Mouse (Mus musculus): ENCODE data around the gene Tead3. TPM values are rescaled to one million over a fixed set of nuclear protein-coding genes. Genes with fewer than 3 reads are reported as not detected.
"Not testable (repeated sequence)": the region's sequence is repeated elsewhere in the genome, so short reads cannot be mapped to it uniquely, and the experiment has no call there.

Tead3 gene
- polyA plus RNA-seq, 1 experiment from 2014 or later, result 11.0 TPM

GRCm38 (mm10) chr17:28340578-28340977 lies 10.0 kb downstream of the Tead3 start:
- WGBS, result 67% methylated on average over 7 of the region's 7 CpGs
- Histone ChIP-seq H3K27me3 (no peaks in the 10 kb centered on the region), H3K4me2 (peak overlapping the region; percentile 57), H3K4me3 (replicated peaks) (peak overlapping the region; percentile 14), H3K4me1 (peaks cover 64% of the 10 kb centered on the region), H3K36me3 (peaks cover 47% of the 10 kb centered on the region), H3K9me3 (replicated peaks) (no peaks in the 10 kb centered on the region), H3K27ac (peak overlapping the region; percentile 78), H3K9ac (peak overlapping the region; percentile 38; the same call in 1 of the 2 replicates)
- ATAC-seq (replicated peaks; ENCODE audit: low FRiP score), result no peak

- no peak overlapping the region for H3K4me2 ChIP-seq
- no peaks in the 10 kb centered on the region for H3K27me3 ChIP-seq
- no peak overlapping the region for H3K27ac ChIP-seq
- H3K4me3 ChIP-seq (replicated peaks), result no peak overlapping the region
- peaks cover 61% of the 10 kb centered on the region for H3K4me1 ChIP-seq
- ATAC-seq (replicated peaks; ENCODE audit: low FRiP score), result no peak
- H3K9me3 ChIP-seq (replicated peaks), result no peaks in the 10 kb centered on the region
- H3K36me3 ChIP-seq, result peaks cover 76% of the 10 kb centered on the region
- WGBS, result 92% methylated on average over 7 of the region's 7 CpGs
- H3K9ac ChIP-seq, result no peak overlapping the region
Observed at GRCm38 (mm10) chr17:28337547-28337946, 13.1 kb downstream of the Tead3 start.

DNA sequence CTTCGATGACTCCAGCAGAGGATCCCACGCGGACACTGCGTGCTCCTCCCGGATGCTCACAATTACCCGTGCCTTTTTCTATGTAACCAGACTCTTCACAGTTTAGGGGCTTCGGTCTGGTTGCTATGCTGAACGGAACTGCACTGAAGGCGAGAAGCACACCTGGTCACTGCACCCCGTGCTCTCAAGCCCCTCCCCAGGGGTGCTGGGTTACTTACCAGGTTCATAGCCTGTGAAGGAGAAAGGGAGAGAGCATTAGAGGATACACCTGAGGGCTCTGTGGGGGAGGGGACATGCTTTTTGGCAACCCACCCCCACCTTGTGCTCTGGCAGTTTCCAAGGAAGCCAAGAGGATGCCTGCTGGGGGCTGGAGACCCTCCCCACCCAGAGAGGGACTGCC lies 15.3 kb downstream of the Tead3 start:
- Histone ChIP-seq H3K4me2 (no peak overlapping the region), H3K9me3 (replicated peaks) (no peaks in the 10 kb centered on the region), H3K27ac (no peak overlapping the region), H3K36me3 (peaks cover 92% of the 10 kb centered on the region), H3K27me3 (no peaks in the 10 kb centered on the region), H3K4me3 (replicated peaks) (no peak overlapping the region), H3K4me1 (peaks cover 57% of the 10 kb centered on the region), H3K9ac (no peak overlapping the region)
- WGBS, result 65% methylated on average over 10 of the region's 10 CpGs
- no peak for ATAC-seq (replicated peaks; ENCODE audit: low FRiP score)

DNA sequence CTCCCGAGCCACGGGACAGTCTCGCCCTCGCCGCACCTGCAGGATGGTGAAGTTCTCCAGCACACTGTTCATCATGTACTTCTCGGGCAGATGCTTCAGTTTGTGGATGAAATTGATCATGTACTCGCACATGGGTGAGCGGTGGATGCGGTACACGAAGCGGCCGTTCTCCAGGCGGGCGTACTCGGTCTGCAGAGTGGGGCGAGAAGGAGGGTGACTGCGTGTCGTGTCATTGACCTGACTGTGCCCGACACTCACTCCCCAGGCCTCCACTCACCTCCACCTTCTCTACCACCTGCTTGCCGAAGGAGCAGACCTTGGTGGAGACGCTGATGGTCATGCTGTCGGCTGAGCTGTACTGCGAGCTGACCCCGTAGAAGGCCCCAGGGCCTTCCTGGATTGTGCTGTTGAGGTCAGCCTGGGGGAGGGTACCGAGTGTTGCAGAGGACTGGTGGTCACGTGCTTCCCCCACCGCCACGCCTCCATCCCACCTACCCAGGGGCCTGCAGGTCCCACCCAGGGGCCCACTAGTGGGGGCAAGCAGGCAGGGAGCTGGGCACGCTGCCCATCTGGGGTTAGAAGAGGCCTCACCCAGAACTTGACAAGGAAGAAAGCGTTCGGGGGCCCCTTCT lies 17.6 kb downstream of the Tead3 start:
- Histone ChIP-seq H3K4me3 (replicated peaks) (no peak overlapping the region), H3K36me3 (peaks cover 79% of the 10 kb centered on the region), H3K9me3 (replicated peaks) (no peaks in the 10 kb centered on the region), H3K4me1 (peaks cover 57% of the 10 kb centered on the region), H3K9ac (peak overlapping the region; percentile 17; the same call in 1 of the 2 replicates), H3K27ac (peak overlapping the region; percentile 71), H3K27me3 (no peaks in the 10 kb centered on the region), H3K4me2 (peak overlapping the region; percentile 17; the same call in 1 of the 2 replicates)
- ATAC-seq (replicated peaks; ENCODE audit: low FRiP score), result 0 out of 2 replicates have a peak, but pooled peaks have one; percentile 6
- 42% methylated on average over 31 of the region's 31 CpGs for WGBS

DNA sequence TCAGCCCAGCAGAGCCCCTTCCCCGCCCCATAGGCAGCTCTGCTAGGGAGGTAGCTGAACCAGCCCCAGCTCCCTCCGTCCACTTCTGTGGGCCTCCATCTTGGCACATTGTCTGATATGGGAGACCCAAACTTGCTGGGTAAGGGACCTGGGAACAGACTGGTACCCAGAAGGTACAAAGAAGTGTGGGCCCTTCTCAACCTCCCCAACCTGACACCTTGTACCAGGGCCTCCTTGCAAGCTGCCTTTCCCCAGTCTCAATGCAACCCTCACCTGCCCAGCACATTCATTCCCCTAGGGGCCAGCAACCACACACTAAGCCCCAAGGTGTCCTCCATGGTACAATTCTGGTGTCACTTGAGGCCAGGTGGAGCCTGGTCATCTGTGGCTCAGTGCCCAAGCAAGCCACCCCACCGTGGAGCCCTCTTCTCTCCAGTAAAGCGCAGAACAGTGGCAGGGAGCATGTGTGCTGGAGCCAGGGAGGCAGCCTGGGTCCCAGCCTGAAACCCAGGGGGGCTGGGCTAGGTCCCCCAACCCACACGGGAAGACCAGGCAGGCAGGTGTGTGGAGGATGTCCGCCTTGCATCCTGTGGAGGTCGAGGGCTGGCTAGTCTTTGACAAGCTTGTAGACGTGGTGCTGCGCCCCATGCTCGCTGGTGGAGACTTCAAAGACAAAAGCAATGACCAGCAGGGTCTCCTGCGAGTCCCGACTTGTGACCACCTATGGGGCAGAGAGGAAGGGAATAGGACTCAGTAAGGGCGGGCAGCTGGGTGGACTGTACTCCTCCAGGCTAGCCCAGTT lies 18.3 kb downstream of the Tead3 start:
- peak overlapping the region; percentile 71 for H3K27ac ChIP-seq
- ATAC-seq (replicated peaks; ENCODE audit: low FRiP score), result no peak
- H3K4me3 ChIP-seq (replicated peaks), result no peak overlapping the region
- H3K4me2 ChIP-seq, result no peak overlapping the region
- H3K9me3 ChIP-seq (replicated peaks), result no peaks in the 10 kb centered on the region
- peaks cover 72% of the 10 kb centered on the region for H3K36me3 ChIP-seq
- peaks cover 64% of the 10 kb centered on the region for H3K4me1 ChIP-seq
- 43% methylated on average over 13 of the region's 13 CpGs for WGBS
- H3K9ac ChIP-seq, result no peak overlapping the region
- H3K27me3 ChIP-seq, result no peaks in the 10 kb centered on the region

DNA sequence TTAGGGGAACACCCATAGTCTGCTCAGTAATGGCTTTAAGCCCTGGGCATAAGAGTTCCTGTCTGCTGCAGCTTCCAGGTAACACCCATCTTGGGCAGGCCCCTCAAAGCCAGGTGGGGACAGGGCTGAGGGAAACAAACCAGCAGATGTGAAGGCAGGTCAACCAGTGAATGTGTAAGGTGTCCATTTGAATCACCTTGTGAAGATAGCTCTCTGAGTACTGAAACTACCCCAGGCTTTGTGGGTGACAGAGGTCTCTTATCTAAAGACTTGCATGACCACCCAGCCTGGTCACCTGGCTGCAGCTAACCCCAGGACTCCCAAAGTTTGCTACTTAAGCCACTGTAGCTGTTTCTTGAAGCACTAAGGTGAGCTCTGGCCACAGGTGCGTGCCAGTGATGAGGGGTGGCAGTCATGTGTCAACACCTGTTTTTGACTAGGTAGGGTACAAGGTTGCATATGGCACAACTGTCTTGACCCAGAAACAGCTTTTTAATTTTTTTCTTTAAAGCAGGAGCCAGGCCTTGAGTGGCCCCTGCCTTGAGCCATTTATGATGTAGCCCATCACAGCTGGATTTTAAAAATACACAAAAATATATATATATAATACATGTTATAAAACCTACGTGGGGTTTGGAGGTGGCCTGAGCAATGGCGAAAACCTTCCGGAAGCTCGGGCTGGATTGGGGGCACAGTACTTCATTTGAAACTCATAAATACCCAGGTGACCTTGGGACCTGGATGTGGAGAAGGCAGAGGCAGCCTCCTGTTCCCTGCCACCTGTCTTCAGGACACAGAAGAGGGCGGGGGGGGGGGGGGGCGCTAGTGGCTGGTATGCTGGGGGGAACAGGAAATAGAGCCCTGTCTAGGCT lies 19.1 kb downstream of the Tead3 start:
- Histone ChIP-seq H3K4me1 (peaks cover 69% of the 10 kb centered on the region), H3K4me3 (replicated peaks) (0 out of 2 replicates have a peak overlapping the region, but pooled peaks have one; percentile 91), H3K36me3 (peaks cover 67% of the 10 kb centered on the region), H3K27ac (peak overlapping the region; percentile 71), H3K9ac (0 out of 2 replicates have a peak overlapping the region, but pooled peaks have one; percentile 5), H3K9me3 (replicated peaks) (no peaks in the 10 kb centered on the region), H3K27me3 (no peaks in the 10 kb centered on the region), H3K4me2 (0 out of 2 replicates have a peak overlapping the region, but pooled peaks have one; percentile 91)
- 43% methylated on average over 5 of the region's 7 CpGs for WGBS
- no peak for ATAC-seq (replicated peaks; ENCODE audit: low FRiP score)

DNA sequence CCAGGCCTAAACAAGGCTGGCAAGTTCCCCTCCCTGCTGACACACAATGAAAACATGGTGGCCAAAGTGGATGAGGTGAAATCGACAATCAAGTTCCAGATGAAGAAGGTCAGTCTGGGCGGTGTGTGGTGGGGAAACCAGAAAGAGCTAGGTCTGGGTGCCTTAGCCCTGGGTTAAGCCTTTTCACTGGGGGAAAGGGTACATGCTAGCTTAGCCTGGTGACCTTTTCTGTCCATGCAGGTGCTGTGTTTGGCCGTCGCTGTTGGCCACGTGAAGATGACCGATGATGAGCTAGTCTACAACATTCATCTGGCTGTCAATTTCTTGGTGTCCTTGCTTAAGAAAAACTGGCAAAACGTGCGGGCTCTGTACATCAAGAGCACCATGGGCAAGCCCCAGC lies 20.0 kb downstream of the Tead3 start:
- Histone ChIP-seq H3K4me1 (peaks cover 66% of the 10 kb centered on the region), H3K36me3 (peaks cover 63% of the 10 kb centered on the region), H3K9ac (peak overlapping the region; percentile 99; the same call in 1 of the 2 replicates), H3K4me3 (replicated peaks) (peak overlapping the region; percentile 91), H3K4me2 (peak overlapping the region; percentile 91)
- not testable (repeated sequence) for H3K27me3 ChIP-seq; H3K27ac ChIP-seq; H3K9me3 ChIP-seq (replicated peaks); ATAC-seq (replicated peaks; ENCODE audit: low FRiP score)
- 54% methylated on average over 8 of the region's 8 CpGs for WGBS

DNA sequence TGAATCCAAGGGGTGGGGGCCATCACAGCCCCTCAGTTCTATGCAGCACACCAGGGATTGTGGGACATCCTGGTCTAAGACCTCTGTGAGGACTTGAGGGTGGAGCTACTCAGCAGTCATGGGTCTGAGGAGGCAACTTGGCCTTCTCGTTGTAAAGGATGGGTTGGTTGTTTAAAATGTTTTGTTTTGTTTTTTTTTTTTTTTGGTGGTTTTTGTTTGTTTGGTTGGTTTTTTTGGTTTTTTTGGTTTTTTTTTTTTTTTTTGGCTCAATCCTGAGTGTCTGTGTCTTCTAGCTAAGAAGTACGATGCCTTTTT lies 20.4 kb downstream of the Tead3 start:
- Histone ChIP-seq H3K4me1 (peaks cover 62% of the 10 kb centered on the region), H3K27me3 (no peaks in the 10 kb centered on the region), H3K4me2 (peak overlapping the region; percentile 91), H3K9ac (peak overlapping the region; percentile 99), H3K9me3 (replicated peaks) (no peaks in the 10 kb centered on the region), H3K4me3 (replicated peaks) (peak overlapping the region; percentile 91), H3K27ac (peak overlapping the region; percentile 97), H3K36me3 (peaks cover 63% of the 10 kb centered on the region)
- no peak for ATAC-seq (replicated peaks; ENCODE audit: low FRiP score)
- 51% methylated on average over 2 of the region's 2 CpGs for WGBS

DNA sequence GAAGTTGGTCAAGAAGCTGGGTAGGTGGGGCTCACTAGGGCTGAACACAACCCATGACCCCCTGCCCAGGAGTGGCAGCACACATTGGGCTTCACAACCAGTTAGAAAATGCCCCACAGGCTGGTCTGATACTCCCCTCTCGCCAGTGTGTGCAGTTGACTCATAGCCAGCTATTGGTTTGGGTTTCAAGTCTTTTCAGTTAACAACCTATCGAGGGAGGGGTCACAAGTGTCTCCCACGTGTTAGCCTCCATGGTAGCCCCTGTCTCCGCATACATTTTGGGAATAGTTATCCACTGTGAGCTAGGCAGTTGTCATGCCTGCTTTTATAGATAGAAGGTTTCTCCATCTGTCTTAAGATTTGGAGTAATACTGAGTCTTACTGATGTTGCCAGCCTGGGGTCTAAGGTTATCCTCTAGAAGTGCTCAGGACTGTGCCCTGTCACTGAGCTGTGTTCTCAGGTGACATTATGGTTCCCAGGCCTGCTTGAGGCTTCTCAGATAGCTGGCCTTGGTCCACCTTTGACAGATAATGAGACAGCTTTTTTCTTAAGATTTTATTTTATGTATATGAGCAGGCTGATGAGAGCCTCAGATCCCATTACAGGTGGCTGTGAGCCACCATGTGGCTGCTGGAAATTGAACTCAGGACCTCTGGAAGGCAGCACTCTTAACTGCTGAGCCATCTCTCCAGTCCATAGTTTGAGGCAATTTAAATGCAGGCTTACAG lies 20.9 kb downstream of the Tead3 start:
- Histone ChIP-seq H3K9me3 (replicated peaks) (no peaks in the 10 kb centered on the region), H3K36me3 (peaks cover 63% of the 10 kb centered on the region), H3K27me3 (no peaks in the 10 kb centered on the region), H3K4me3 (replicated peaks) (peak overlapping the region; percentile 91), H3K27ac (peak overlapping the region; percentile 97), H3K4me1 (peaks cover 61% of the 10 kb centered on the region), H3K9ac (peak overlapping the region; percentile 99), H3K4me2 (peak overlapping the region; percentile 91)
- ATAC-seq (replicated peaks; ENCODE audit: low FRiP score), result no peak
- 2% methylated on average over 4 of the region's 4 CpGs for WGBS

DNA sequence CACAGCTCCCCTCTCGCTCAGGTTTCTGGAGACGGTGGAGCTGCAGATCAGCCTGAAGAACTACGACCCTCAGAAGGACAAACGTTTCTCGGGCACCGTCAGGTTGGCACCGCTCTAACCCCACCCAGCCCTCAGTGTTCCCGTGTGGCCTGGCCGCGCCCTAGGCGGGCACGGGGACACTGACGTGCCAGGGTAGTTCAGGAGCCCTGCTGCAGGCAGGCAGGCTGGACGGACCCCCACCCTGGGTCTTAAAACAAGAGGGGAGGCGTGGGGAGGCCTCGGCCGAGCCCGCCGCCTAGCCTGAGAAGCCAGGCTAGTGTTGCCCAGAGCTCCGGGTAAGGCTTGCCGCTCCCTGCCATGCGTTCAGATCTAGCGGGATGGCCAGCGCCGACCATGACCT lies 21.7 kb downstream of the Tead3 start:
- Histone ChIP-seq H3K27ac (peak overlapping the region; percentile 97), H3K4me3 (replicated peaks) (peak overlapping the region; percentile 91), H3K4me1 (peaks cover 54% of the 10 kb centered on the region), H3K27me3 (no peaks in the 10 kb centered on the region), H3K4me2 (peak overlapping the region; percentile 91), H3K9me3 (replicated peaks) (no peaks in the 10 kb centered on the region), H3K9ac (peak overlapping the region; percentile 99), H3K36me3 (peaks cover 63% of the 10 kb centered on the region)
- ATAC-seq (replicated peaks; ENCODE audit: low FRiP score), result no peak
- WGBS, result under 1% methylated on average over 25 of the region's 25 CpGs

GRCm38 (mm10) chr17:28328366-28328928 lies 22.2 kb downstream of the Tead3 start, which contains the start of gene Rpl10a:
Rpl10a (plus strand) TSS chr17:28328471.
- peaks cover 49% of the 10 kb centered on the region for H3K4me1 ChIP-seq
- WGBS, result under 1% methylated on average over 67 of the region's 67 CpGs
- peaks cover 64% of the 10 kb centered on the region for H3K36me3 ChIP-seq
- peak within 1 kb of the TSS; percentile 99 for H3K9ac ChIP-seq
- peak within 1 kb of the TSS; percentile 97 for H3K27ac ChIP-seq
- peak within 1 kb of the TSS; percentile 91 for H3K4me3 ChIP-seq (replicated peaks)
- H3K4me2 ChIP-seq, result peak within 1 kb of the TSS; percentile 91
- no peaks in the 10 kb centered on the region for H3K27me3 ChIP-seq
- ATAC-seq (replicated peaks; ENCODE audit: low FRiP score), result peak; percentile 88
- no peaks in the 10 kb centered on the region for H3K9me3 ChIP-seq (replicated peaks)

Data from kidney, embryonic 15.5 days (tissue).